In the genomic region with DNA sequence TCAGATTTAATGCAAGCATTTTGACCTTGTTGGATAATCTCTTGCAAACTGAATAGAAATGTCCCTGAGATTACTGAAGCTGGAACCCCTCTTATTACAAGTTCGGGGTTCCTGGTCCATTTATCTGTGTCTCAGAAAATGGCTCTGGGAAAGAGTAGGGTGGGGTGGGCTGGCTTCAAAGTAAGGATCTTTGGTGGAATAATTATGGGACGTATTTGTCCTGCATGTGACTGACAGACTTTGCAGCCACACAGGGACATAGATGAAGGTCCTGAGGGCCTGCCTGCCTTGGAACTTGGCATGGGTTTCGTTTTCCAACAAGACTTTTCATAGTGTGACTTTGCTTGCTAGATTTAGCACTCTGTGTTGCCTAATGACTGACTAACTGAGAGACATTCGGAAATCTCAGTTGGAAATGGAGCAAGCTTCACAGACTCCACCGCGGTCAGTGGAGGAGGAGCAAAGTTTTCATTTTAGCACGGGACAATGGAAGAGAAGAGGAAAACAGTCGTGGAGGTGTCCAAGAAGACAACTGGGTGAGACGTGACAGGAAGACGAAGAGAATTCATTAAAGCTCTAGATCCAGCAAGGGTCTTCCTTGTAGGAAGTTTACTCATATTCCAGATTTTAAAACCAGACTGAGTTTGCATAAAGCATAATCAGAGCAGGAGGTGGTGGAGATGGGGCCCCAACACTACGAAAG, we compare ENCODE assay signal across 8 mouse cellular contexts. TPM values are rescaled to one million over a fixed set of nuclear protein-coding genes. Genes with fewer than 3 reads are reported as not detected.
DNase-seq lines count a peak whose midpoint lies in the region; ATAC-seq lines count a peak whose summit lies in the region.

No protein-coding gene starts in this region.

- ATAC-seq in kidney, embryonic 15.5 days (replicated peaks; ENCODE audit: low FRiP score), result no peak
- ATAC-seq in embryonic facial prominence, embryonic 14.5 days (ENCODE audit: low read depth), result no peak
- ATAC-seq in intestine, embryonic 15.5 days, result no peak
- ATAC-seq in neural tube, embryonic 12.5 days (ENCODE audit: low FRiP score, low read depth), result no peak
- ATAC-seq in erythroblast, adult 5-6 weeks (replicated peaks; ENCODE audit: low FRiP score, poor library complexity, severe bottlenecking), result no peak

- no peaks in the 10 kb centered on the region for H3K36me3 ChIP-seq in kidney, embryonic 15.5 days
- H3K36me3 ChIP-seq in embryonic facial prominence, embryonic 14.5 days (ENCODE audit: control insufficient read depth, insufficient read depth, low read length), result no peaks in the 10 kb centered on the region
- H3K36me3 ChIP-seq in intestine, embryonic 15.5 days, result no peaks in the 10 kb centered on the region
- H3K36me3 ChIP-seq in neural tube, embryonic 12.5 days, result no peaks in the 10 kb centered on the region

- no peak overlapping the region for H3K27ac ChIP-seq in kidney, embryonic 15.5 days
- 0 out of 2 replicates have a peak overlapping the region, but pooled peaks have one; percentile 67 for H3K27ac ChIP-seq in embryonic facial prominence, embryonic 14.5 days (replicated peaks; ENCODE audit: low read depth, low read length)
- H3K27ac ChIP-seq in intestine, embryonic 15.5 days, result no peak overlapping the region
- peak overlapping the region; percentile 96; the same call in 1 of the 2 replicates for H3K27ac ChIP-seq in neural tube, embryonic 12.5 days

- peaks cover 55% of the 10 kb centered on the region for H3K27me3 ChIP-seq in kidney, embryonic 15.5 days
- H3K27me3 ChIP-seq in embryonic facial prominence, embryonic 14.5 days (replicated peaks; ENCODE audit: control insufficient read depth, insufficient read depth, low read length), result peaks cover 47% of the 10 kb centered on the region
- 0 out of 2 replicates have a peak, but pooled peaks cover 12% of the 10 kb centered on the region for H3K27me3 ChIP-seq in intestine, embryonic 15.5 days (replicated peaks)
- no peaks in the 10 kb centered on the region for H3K27me3 ChIP-seq in neural tube, embryonic 12.5 days (replicated peaks)

- H3K4me1 ChIP-seq in kidney, embryonic 15.5 days, result peaks cover 18% of the 10 kb centered on the region
- peaks cover 6% of the 10 kb centered on the region; the same call in 1 of the 2 replicates for H3K4me1 ChIP-seq in embryonic facial prominence, embryonic 14.5 days (ENCODE audit: control insufficient read depth, insufficient read depth, low read length)
- H3K4me1 ChIP-seq in intestine, embryonic 15.5 days (replicated peaks), result peaks cover 4% of the 10 kb centered on the region; the same call in 1 of the 2 replicates
- H3K4me1 ChIP-seq in neural tube, embryonic 12.5 days, result no peaks in the 10 kb centered on the region

- H3K4me2 ChIP-seq in kidney, embryonic 15.5 days, result peak overlapping the region; percentile 99
- peak overlapping the region; percentile 99 for H3K4me2 ChIP-seq in embryonic facial prominence, embryonic 14.5 days (ENCODE audit: low read depth, low read length)
- H3K4me2 ChIP-seq in intestine, embryonic 15.5 days (replicated peaks), result peak overlapping the region; percentile 100
- peak overlapping the region; percentile 82 for H3K4me2 ChIP-seq in neural tube, embryonic 12.5 days (replicated peaks)

- WGBS in kidney, embryonic 15.5 days, result 20% methylated on average over 11 of the region's 11 CpGs
- 18% methylated on average over 11 of the region's 11 CpGs for WGBS in embryonic facial prominence, embryonic 14.5 days
- WGBS in intestine, embryonic 15.5 days, result 27% methylated on average over 11 of the region's 11 CpGs
- WGBS in neural tube, embryonic 12.5 days, result 20% methylated on average over 11 of the region's 11 CpGs

- DNase-seq in kidney, postnatal 4 days, result no peak
- no peak for DNase-seq in embryonic facial prominence, embryonic 14.5 days (ENCODE audit: low spot score)
- no peak for DNase-seq in urinary bladder, postnatal 14 days (ENCODE audit: low spot score)
- no peak for DNase-seq in layer of hippocampus, adult 11-12 months (ENCODE audit: low spot score)

- no peaks in the 10 kb centered on the region for H3K9me3 ChIP-seq in kidney, embryonic 15.5 days (replicated peaks)
- no peaks in the 10 kb centered on the region for H3K9me3 ChIP-seq in embryonic facial prominence, embryonic 14.5 days (ENCODE audit: control insufficient read depth, low read length)
- no peaks in the 10 kb centered on the region for H3K9me3 ChIP-seq in intestine, embryonic 15.5 days
- H3K9me3 ChIP-seq in neural tube, embryonic 12.5 days, result no peaks in the 10 kb centered on the region

- H3K4me3 ChIP-seq in kidney, embryonic 15.5 days (replicated peaks), result peak overlapping the region; percentile 69
- H3K4me3 ChIP-seq in embryonic facial prominence, embryonic 14.5 days (ENCODE audit: low read depth, low read length), result peak overlapping the region; percentile 66
- peak overlapping the region; percentile 63; the same call in 1 of the 2 replicates for H3K4me3 ChIP-seq in intestine, embryonic 15.5 days (replicated peaks)
- H3K4me3 ChIP-seq in neural tube, embryonic 12.5 days, result peak overlapping the region; percentile 71

- no peak overlapping the region; the same call in 1 of the 2 replicates for H3K9ac ChIP-seq in kidney, embryonic 15.5 days
- peak overlapping the region; percentile 69; the same call in 1 of the 2 replicates for H3K9ac ChIP-seq in embryonic facial prominence, embryonic 14.5 days (ENCODE audit: low read depth, low read length)
- H3K9ac ChIP-seq in intestine, embryonic 15.5 days, result no peak overlapping the region
- H3K9ac ChIP-seq in neural tube, embryonic 12.5 days, result peak overlapping the region; percentile 82

RNA-seq across cellular contexts. Expression of gene Ctnnd2, which starts 0.7 kb away (rescaled TPM):
- 2.7 and 5.4 TPM in 2 replicates for polyA plus RNA-seq in kidney, embryonic 15.5 days (2015; fragmentation: Nextera tagmentation; extraction: Ambion mirVana)
- polyA plus RNA-seq in embryonic facial prominence, embryonic 14.5 days (2014; fragmentation: Nextera tagmentation; extraction: Ambion mirVana), result 6.7 and 7.9 TPM in 2 replicates
- polyA plus RNA-seq in intestine, embryonic 15.5 days (2015; fragmentation: Nextera tagmentation; extraction: Ambion mirVana), result 1.7 and 2.0 TPM in 2 replicates
- 41.4 and 41.6 TPM in 2 replicates for polyA plus RNA-seq in neural tube, embryonic 12.5 days (2016; fragmentation: Nextera tagmentation; extraction: Ambion mirVana)
- 1.7 TPM in 1 of 2 replicates, not detected in the other for total RNA-seq in erythroblast, adult 5-6 weeks (2015; ENCODE audit: low replicate concordance)
- total RNA-seq in erythroblast, adult 5-6 weeks (2017; ENCODE audit: low replicate concordance), result not detected in 2 replicates

Comparison
In these comparisons a context has a peak if more than half of its experiments do, and no peak if none do; other contexts are left out.
1. H3K27ac ChIP-seq: peak in embryonic facial prominence, embryonic 14.5 days (single experiment) and neural tube, embryonic 12.5 days (single experiment); none in kidney, embryonic 15.5 days (single experiment) and intestine, embryonic 15.5 days (single experiment).
2. H3K9ac ChIP-seq: peak in embryonic facial prominence, embryonic 14.5 days (single experiment) and neural tube, embryonic 12.5 days (single experiment); none in kidney, embryonic 15.5 days (single experiment) and intestine, embryonic 15.5 days (single experiment).
3. Peak in every context shown above with its lines, with median percentiles within 50 percentile points of each other: H3K4me2 ChIP-seq and H3K4me3 ChIP-seq.